Mouse (Mus musculus) CH12.LX (cell line): ENCODE results near the gene Myom1. TPM values are rescaled to one million over a fixed set of nuclear protein-coding genes. Genes with fewer than 3 reads are reported as not detected.
A peak's percentile ranks its signal among the peaks of the same experiment; 100 is the strongest.
"Not testable (repeated sequence)": the region's sequence is repeated elsewhere in the genome, so short reads cannot be mapped to it uniquely, and the experiment has no call there.

ENCODE experiments used
- DNase-seq: peaks from one replicate; pipeline ENCODE4 v3.0.0-alpha.2; 2013; ENCODE audit errors: extremely low read depth
- H3K27ac ChIP-seq: 2 replicates; pipeline ENCODE4 v1.5.1; 2012; ENCODE audit warnings: low read depth, mild to moderate bottlenecking, control low read depth, moderate library complexity; ENCODE audit not compliant: insufficient read depth
- H3K27me3 ChIP-seq: replicated peaks from 2 replicates; pipeline ENCODE3; 2012; ENCODE audit warnings: inconsistent platforms
- H3K36me3 ChIP-seq, 2 experiments: replicated peaks in 1 of 2; 2 replicates each; pipeline versions ENCODE3 to v1.6.1; 2012; ENCODE audit warnings: inconsistent platforms in 1 of 2, low read length in 1 of 2, mild to moderate bottlenecking in 1 of 2, mixed read lengths in 1 of 2, moderate library complexity in 1 of 2; ENCODE audit not compliant: control insufficient read depth in 1 of 2, insufficient read depth in 1 of 2
- H3K4me1 ChIP-seq, 2 experiments: 2 replicates each; pipeline ENCODE4 v1.6.1; 2012; ENCODE audit warnings: inconsistent platforms in 1 of 2, moderate library complexity in 1 of 2; ENCODE audit not compliant: insufficient read depth in 2 of 2, control insufficient read depth in 1 of 2
- H3K4me2 ChIP-seq: 2 replicates; pipeline ENCODE4 v1.6.1; 2012; ENCODE audit warnings: low read depth, mild to moderate bottlenecking, control low read depth; ENCODE audit not compliant: poor library complexity, insufficient read depth, severe bottlenecking
- H3K4me3 ChIP-seq, 3 experiments: fragments of 150-350 bp in 1 of 3; sonication (generic) in 1 of 3; replicated peaks in 1 of 3; 2 replicates each; pipeline versions ENCODE3 to v1.5.1; 2011 to 2012; ENCODE audit warnings: low read depth in 2 of 3, low read length in 2 of 3, mild to moderate bottlenecking in 2 of 3, moderate library complexity in 2 of 3, control low read depth in 1 of 3, improper control_type of control experiment in 1 of 3, inconsistent platforms in 1 of 3, mixed read lengths in 1 of 3; ENCODE audit not compliant: poor library complexity in 1 of 3
- H3K79me2 ChIP-seq: replicated peaks from 2 replicates; pipeline ENCODE4 v1.6.1; 2012; ENCODE audit warnings: mild to moderate bottlenecking, moderate library complexity; ENCODE audit not compliant: control insufficient read depth, poor library complexity, insufficient read depth, severe bottlenecking; ENCODE audit errors: extremely low read depth
- H3K9ac ChIP-seq: 2 replicates; pipeline ENCODE4 v1.6.1; 2012; ENCODE audit warnings: low read depth, mild to moderate bottlenecking, control low read depth, moderate library complexity; ENCODE audit not compliant: insufficient read depth
- H3K9me3 ChIP-seq: replicated peaks from 2 replicates; pipeline ENCODE3; 2012; ENCODE audit warnings: low read length, inconsistent platforms, mixed read lengths
- CTCF ChIP-seq, 2 experiments: IDR thresholded peaks in 1 of 2; conservative IDR thresholded peaks in 1 of 2; 2 replicates each; pipeline ENCODE4 v1.5.1; 2011 to 2012; ENCODE audit warnings: low read depth in 2 of 2, low read length in 2 of 2, improper control_type of control experiment in 1 of 2, inconsistent platforms in 1 of 2, mild to moderate bottlenecking in 1 of 2, moderate library complexity in 1 of 2
- E2F4 ChIP-seq: IDR thresholded peaks from 2 replicates; pipeline ENCODE4 v1.6.1; 2011; ENCODE audit warnings: low read depth, low read length, improper control_type of control experiment; ENCODE audit not compliant: insufficient replicate concordance
- ELF1 ChIP-seq: IDR thresholded peaks from 2 replicates; pipeline ENCODE4 v1.6.1; 2014; ENCODE audit warnings: low read depth, mild to moderate bottlenecking, inconsistent platforms, low read length, improper control_type of control experiment
- HCFC1 ChIP-seq: IDR thresholded peaks from 2 replicates; pipeline ENCODE4 v1.6.1; 2012; ENCODE audit warnings: low read depth, mild to moderate bottlenecking, inconsistent platforms, low read length, improper control_type of control experiment
- JUND ChIP-seq: conservative IDR thresholded peaks from 2 replicates; pipeline ENCODE4 v1.6.1; 2011; ENCODE audit warnings: low read depth, low read length, improper control_type of control experiment
- MAZ ChIP-seq: IDR thresholded peaks from 2 replicates; pipeline ENCODE4 v1.6.1; 2012; ENCODE audit warnings: low read depth, mild to moderate bottlenecking, inconsistent platforms, low read length, improper control_type of control experiment, moderate library complexity
- MEF2A ChIP-seq: IDR thresholded peaks from 2 replicates; pipeline ENCODE4 v1.6.1; 2014; ENCODE audit warnings: low read depth, mild to moderate bottlenecking, inconsistent platforms, low read length, improper control_type of control experiment, borderline replicate concordance
- MXI1 ChIP-seq: IDR thresholded peaks from 2 replicates; pipeline ENCODE4 v1.6.1; 2011; ENCODE audit warnings: mild to moderate bottlenecking, low read depth, low read length, improper control_type of control experiment
- POLR2A ChIP-seq: IDR thresholded peaks from 2 replicates; pipeline ENCODE4 v1.6.1; 2011; ENCODE audit warnings: low read depth, mild to moderate bottlenecking, improper control_type of control experiment, low read length
- RAD21 ChIP-seq: IDR thresholded peaks from 2 replicates; pipeline ENCODE4 v1.6.1; 2011; ENCODE audit warnings: low read depth, mild to moderate bottlenecking, low read length, improper control_type of control experiment, moderate library complexity
- RCOR1 ChIP-seq: conservative IDR thresholded peaks from 2 replicates; pipeline ENCODE4 v1.6.1; 2012; ENCODE audit warnings: low read depth, mild to moderate bottlenecking, inconsistent platforms, low read length, improper control_type of control experiment
- SMC3 ChIP-seq: IDR thresholded peaks from 2 replicates; pipeline ENCODE4 v1.6.1; 2011; ENCODE audit warnings: low read depth, low read length, improper control_type of control experiment
- UBTF ChIP-seq: IDR thresholded peaks from 2 replicates; pipeline ENCODE4 v1.6.1; 2012; ENCODE audit warnings: low read depth, mild to moderate bottlenecking, inconsistent platforms, low read length, improper control_type of control experiment, moderate library complexity
- USF1 ChIP-seq: IDR thresholded peaks from 2 replicates; pipeline ENCODE4 v1.6.1; 2014; ENCODE audit warnings: low read depth, mild to moderate bottlenecking, inconsistent platforms, low read length, improper control_type of control experiment
- ZKSCAN1 ChIP-seq: IDR thresholded peaks from 2 replicates; pipeline ENCODE4 v1.6.1; 2012; ENCODE audit warnings: low read depth, inconsistent platforms, low read length, improper control_type of control experiment, borderline replicate concordance
- ZNF384 ChIP-seq: IDR thresholded peaks from 2 replicates; pipeline ENCODE4 v1.6.1; 2012; ENCODE audit warnings: low read depth, low read length, improper control_type of control experiment, inconsistent platforms
- dilution Hi-C: fragments of 300-500 bp; cut with MboI; formaldehyde crosslinking; loops from 2 replicates; pipeline ENCODE4 v1.14.3; 2020; ENCODE audit warnings: low sequenced_read_pairs; ENCODE audit not compliant: extremely low pct_unique_long_range_greater_than_20kb, extremely low pct_ligation_motif_present
- in situ Hi-C: fragments of 300-500 bp; cut with MboI; formaldehyde crosslinking; loops from 3 replicates; pipeline ENCODE4 v1.14.3; 2019; ENCODE audit warnings: low sequenced_read_pairs, low pct_ligation_motif_present, low pct_unique_long_range_greater_than_20kb, mixed read lengths
- polyA plus RNA-seq: library from polyadenylated mRNA; unstranded; fragments of >175 nt; gene quantifications from 2 replicates; pipeline ENCODE4 v1.2.1, GENCODE M21; 2012; ENCODE audit warnings: low read depth; ENCODE audit not compliant: insufficient read length
- total RNA-seq, 2 experiments: library from RNA; depleted of rRNA; stranded (reverse); fragments of 300-350 nt in 1 of 2; fragments of >200 nt in 1 of 2; gene quantifications; 2 replicates each; pipeline ENCODE4 v1.2.3; 2012 to 2014

The Myom1 gene
- total and polyA plus RNA-seq, 3 experiments = 0.26 to 0.93 (median 0.55) TPM

DNA sequence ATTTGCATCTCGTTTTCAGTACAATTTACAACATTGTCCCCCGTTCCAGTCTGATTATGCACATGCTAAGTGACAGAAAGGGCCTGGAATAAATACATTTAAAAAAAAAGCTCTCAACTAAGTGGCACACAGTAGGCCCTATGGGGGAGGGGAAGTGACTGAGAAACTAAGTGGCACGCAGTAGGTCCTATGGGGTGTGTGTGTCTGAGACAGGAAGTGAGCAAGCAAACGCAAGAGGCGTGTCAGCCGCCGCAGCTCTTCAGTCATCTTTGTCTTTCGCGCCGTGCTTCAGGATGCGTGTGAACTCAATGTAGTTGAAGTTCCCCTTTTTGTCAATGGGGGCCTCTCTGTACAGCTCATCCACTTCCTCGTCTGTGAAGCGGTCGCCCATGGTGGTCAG lies 28.4 kb upstream of the Myom1 start:
- DNase-seq, dilution Hi-C loops, H3K79me2 ChIP-seq, H3K27me3 ChIP-seq, H3K4me3 ChIP-seq, H3K4me2 ChIP-seq, H3K9me3 ChIP-seq, H3K27ac ChIP-seq, H3K9ac ChIP-seq: not testable (repeated sequence)
- Histone ChIP-seq H3K36me3 (peaks cover 35 to 44% of the 10 kb centered on the region in 2 experiments), H3K4me1 (peaks cover 2 to 19% of the 10 kb centered on the region in 2 experiments)
- peak; percentile 94 for TF ChIP-seq ZKSCAN1
- in situ Hi-C loops = loop anchor here (5.0 kb wide), 1 partner anchor 252 kb away; no protein-coding TSS in a partner anchor

DNA sequence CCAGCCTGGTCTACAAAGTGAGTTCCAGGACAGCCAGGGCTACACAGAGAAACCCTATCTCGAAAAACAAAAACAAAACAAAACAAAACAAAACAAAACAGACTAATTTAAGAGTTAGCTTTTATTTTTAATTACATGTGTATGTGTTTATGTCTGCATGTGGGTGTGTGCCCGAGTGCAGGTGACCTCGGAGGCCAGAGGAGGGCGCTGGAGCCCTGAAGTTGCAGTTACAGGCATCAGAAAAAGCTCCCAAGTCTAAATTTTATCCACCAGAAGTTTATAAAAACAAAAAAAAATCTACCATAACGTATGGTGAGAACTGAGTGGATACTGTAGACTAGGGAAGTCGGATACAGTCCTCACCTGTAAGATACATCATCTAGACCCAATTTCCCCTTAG lies 24.6 kb upstream of the Myom1 start:
- Histone ChIP-seq H3K4me1 (peaks cover 0 to 6% of the 10 kb centered on the region in 2 experiments; a peak in 2 of 4 replicates), H3K9me3 (no peaks in the 10 kb centered on the region), H3K4me3 (no peak overlapping the region), H3K27me3 (no peaks in the 10 kb centered on the region), H3K27ac (no peak overlapping the region), H3K4me2 (no peak overlapping the region), H3K9ac (no peak overlapping the region), H3K79me2 (no peaks in the 10 kb centered on the region), H3K36me3 (peaks cover 50 to 66% of the 10 kb centered on the region in 2 experiments)
- dilution Hi-C loops (no loop called here), in situ Hi-C loops (no loop called here)
- TF ChIP-seq MEF2A (no peak), UBTF (no peak), ZNF384 (no peak), JUND (no peak), ELF1 (no peak), POLR2A (no peak), E2F4 (no peak), CTCF (conservative IDR thresholded peaks at IDR 0.05 in 1 of 2, IDR thresholded peaks at IDR 0.05 in 1 of 2; ENCODE audit: low read depth in 2 of 2, low read length in 2 of 2) (peak in 1 of 2 experiments; percentile 51; a peak in 2 of 4 replicates), MAZ (no peak), HCFC1 (no peak), SMC3 (peak; percentile 14; the same call in 1 of the 2 replicates), RCOR1 (no peak), USF1 (no peak), RAD21 (peak; percentile 39), MXI1 (no peak)
- no peak for DNase-seq
